Mouse (Mus musculus) bone marrow, adult 2 months (tissue): ENCODE measurements at regions not wholly inside any gene's neighbourhood (a gene's known extent, or its start where the extent isn't known, plus 50 kb on each side); places are given as distances from the start of the nearest gene placed in this dataset.

Source experiments
- CTCF ChIP-seq: fragments of 200-500 bp; IDR thresholded peaks from 2 replicates; pipeline ENCODE4 v1.5.1; 2011; ENCODE audit warnings: low read length, control low read depth; ENCODE audit not compliant: control insufficient read depth, insufficient read depth
- POLR2A ChIP-seq: fragments of 200-500 bp; IDR thresholded peaks from 2 replicates; pipeline ENCODE4 v1.6.1; 2011; ENCODE audit warnings: low read depth, mild to moderate bottlenecking, control low read depth, low read length, borderline replicate concordance; ENCODE audit not compliant: control insufficient read depth

DNA sequence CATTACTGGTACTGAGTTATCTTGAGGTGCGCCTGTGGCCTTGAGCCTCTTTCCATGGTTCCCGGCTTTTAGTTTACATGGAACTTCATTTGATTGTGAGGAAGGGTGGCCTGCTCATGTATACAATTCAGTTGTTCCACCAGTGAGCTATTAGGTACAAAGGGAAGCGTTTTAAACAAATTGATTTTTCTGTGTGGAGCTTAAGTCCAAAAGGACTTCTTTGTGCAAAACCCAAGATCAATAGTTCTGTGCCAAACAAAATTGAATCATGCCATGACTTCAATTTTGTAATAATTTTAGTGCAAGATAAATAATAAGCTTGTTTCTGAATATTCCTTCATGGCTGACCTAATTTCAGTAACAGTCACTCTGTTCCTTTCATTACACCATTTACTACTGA lies 674.3 kb upstream of the Adgrl2 start:
- TF ChIP-seq CTCF (no peak), POLR2A (no peak)
